Mouse (Mus musculus): Measurements from ENCODE around the gene Dgkq. TPM values are rescaled to one million over a fixed set of nuclear protein-coding genes. Genes with fewer than 3 reads are reported as not detected.

The Dgkq gene
- polyA plus RNA-seq, 2 experiments: 1.9 to 4.7 TPM

- no peak overlapping the region for H3K27ac ChIP-seq
- H3K4me3 ChIP-seq (ENCODE audit: insufficient read depth in 1 of 2, low read depth in 2 of 2, low read length in 2 of 2): no peak overlapping the region
- no peak for ATAC-seq (ENCODE audit: insufficient read depth)
- H3K9ac ChIP-seq (replicated peaks): no peak overlapping the region
- H3K27me3 ChIP-seq (ENCODE audit: control insufficient read depth, insufficient read depth, low read length): no peaks in the 10 kb centered on the region
- H3K9me3 ChIP-seq (ENCODE audit: control insufficient read depth, low read length): no peaks in the 10 kb centered on the region
- peaks cover 0 to 26% of the 10 kb centered on the region in 2 experiments; a peak in 3 of 4 replicates for H3K4me1 ChIP-seq (replicated peaks; ENCODE audit: control insufficient read depth in 2 of 2, insufficient read depth in 2 of 2, low read length in 1 of 2)
- H3K4me2 ChIP-seq (ENCODE audit: low read depth): no peak overlapping the region
- TF ChIP-seq EP300 (IDR thresholded peaks at IDR 0.05; ENCODE audit: low read depth) (no peak), CTCF (IDR thresholded peaks at IDR 0.05; ENCODE audit: low read depth) (no peak)
- H3K36me3 ChIP-seq (replicated peaks; ENCODE audit: control insufficient read depth, insufficient read depth, low read depth): no peaks in the 10 kb centered on the region
- 86% methylated on average over 12 of the region's 12 CpGs for WGBS (ENCODE audit: insufficient replicate concordance)
- DNase-seq (ENCODE audit: low read depth in 3 of 3, low spot score in 3 of 3): no peak
Observed at GRCm38 (mm10) chr5:108695861-108696260, 26.4 kb upstream of the Dgkq start.

- no peak for TF ChIP-seq CTCF (IDR thresholded peaks at IDR 0.05; ENCODE audit: low read depth)
- Histone ChIP-seq H3K27me3 (ENCODE audit: control insufficient read depth, insufficient read depth, low read length) (no peaks in the 10 kb centered on the region), H3K9ac (replicated peaks) (peak overlapping the region; percentile 82), H3K4me3 (ENCODE audit: insufficient read depth in 1 of 2, low read depth in 2 of 2, low read length in 2 of 2) (peak overlapping the region; percentile 70 to 85), H3K4me2 (ENCODE audit: low read depth) (peak overlapping the region; percentile 88), H3K9me3 (ENCODE audit: control insufficient read depth, low read length) (no peaks in the 10 kb centered on the region), H3K36me3 (replicated peaks; ENCODE audit: control insufficient read depth, insufficient read depth, low read depth) (no peaks in the 10 kb centered on the region), H3K4me1 (replicated peaks; ENCODE audit: control insufficient read depth in 2 of 2, insufficient read depth in 2 of 2, low read length in 1 of 2) (peaks cover 0 to 21% of the 10 kb centered on the region in 2 experiments; a peak in 3 of 4 replicates), H3K27ac (peak overlapping the region; percentile 26; the same call in 1 of the 2 replicates)
- no peak for DNase-seq (ENCODE audit: low read depth in 3 of 3, low spot score in 3 of 3)
- peak; percentile 65 for ATAC-seq (ENCODE audit: insufficient read depth)
- under 1% methylated on average over 99 of the region's 99 CpGs for WGBS (ENCODE audit: insufficient replicate concordance)
Observed at GRCm38 (mm10) chr5:108694352-108695261, 25.1 kb upstream of the Dgkq start.

- WGBS (ENCODE audit: insufficient replicate concordance): 1% methylated on average over 36 of the region's 43 CpGs
- DNase-seq (ENCODE audit: low read depth in 3 of 3, low spot score in 3 of 3) (peak; percentile 85 to 88 (median 87)), ATAC-seq (ENCODE audit: insufficient read depth) (peak; percentile 93)
- Histone ChIP-seq H3K9me3 (ENCODE audit: control insufficient read depth, low read length) (no peaks in the 10 kb centered on the region), H3K36me3 (replicated peaks; ENCODE audit: control insufficient read depth, insufficient read depth, low read depth) (no peaks in the 10 kb centered on the region), H3K4me2 (ENCODE audit: low read depth) (peak overlapping the region; percentile 88), H3K9ac (replicated peaks) (peak overlapping the region; percentile 82), H3K4me3 (ENCODE audit: insufficient read depth in 1 of 2, low read depth in 2 of 2, low read length in 2 of 2) (peak overlapping the region; percentile 85 to 87), H3K27ac (no peak overlapping the region), H3K4me1 (replicated peaks; ENCODE audit: control insufficient read depth in 2 of 2, insufficient read depth in 2 of 2, low read length in 1 of 2) (peaks cover 0 to 21% of the 10 kb centered on the region in 2 experiments; a peak in 3 of 4 replicates), H3K27me3 (ENCODE audit: control insufficient read depth, insufficient read depth, low read length) (no peaks in the 10 kb centered on the region)
- TF ChIP-seq CTCF (IDR thresholded peaks at IDR 0.05; ENCODE audit: low read depth): no peak
- TF ChIP-seq EP300 (IDR thresholded peaks at IDR 0.05; ENCODE audit: low read depth): no peak
Observed at GRCm38 (mm10) chr5:108693872-108694288, 24.4 kb upstream of the Dgkq start.

DNA sequence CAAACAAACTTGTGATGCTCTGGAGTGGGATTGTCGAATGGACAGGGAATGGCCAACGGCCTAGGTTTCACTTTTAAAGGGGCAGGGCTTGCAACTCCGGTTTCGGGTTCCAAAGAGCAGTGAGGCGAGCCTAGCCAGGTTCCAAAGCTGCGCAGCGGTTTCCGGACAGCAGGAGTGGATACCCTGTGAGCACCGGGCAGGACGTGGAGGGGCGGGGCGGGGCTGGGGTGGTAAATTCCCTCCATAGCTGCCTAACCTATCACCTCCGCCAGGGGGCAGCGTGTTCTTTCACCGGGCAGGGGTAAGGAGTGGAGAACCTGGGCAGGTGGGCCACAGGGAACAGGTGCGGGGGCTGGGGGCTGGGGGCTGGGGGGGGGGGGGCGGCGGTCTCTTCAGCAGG, 22.8 kb upstream of the Dgkq start, which contains the start of gene Fgfrl1:
Gene Fgfrl1 (plus strand): TSS at position 112 of the 400 bp plus-strand sequence.
- ATAC-seq (ENCODE audit: insufficient read depth) (no peak), DNase-seq (ENCODE audit: low read depth in 3 of 3, low spot score in 3 of 3) (peak in 1 of 3 experiments; percentile 65)
- no peaks in the 10 kb centered on the region for H3K27me3 ChIP-seq (ENCODE audit: control insufficient read depth, insufficient read depth, low read length)
- peak within 1 kb of the TSS; percentile 43 for H3K9ac ChIP-seq (replicated peaks)
- TF ChIP-seq CTCF (IDR thresholded peaks at IDR 0.05; ENCODE audit: low read depth): peak; percentile 85
- no peak for TF ChIP-seq EP300 (IDR thresholded peaks at IDR 0.05; ENCODE audit: low read depth)
- 2% methylated on average over 16 of the region's 18 CpGs for WGBS (ENCODE audit: insufficient replicate concordance)
- peak within 1 kb of the TSS; percentile 88 for H3K4me2 ChIP-seq (ENCODE audit: low read depth)
- no peaks in the 10 kb centered on the region for H3K36me3 ChIP-seq (replicated peaks; ENCODE audit: control insufficient read depth, insufficient read depth, low read depth)
- peaks cover 0 to 21% of the 10 kb centered on the region in 2 experiments; a peak in 3 of 4 replicates for H3K4me1 ChIP-seq (replicated peaks; ENCODE audit: control insufficient read depth in 2 of 2, insufficient read depth in 2 of 2, low read length in 1 of 2)
- H3K9me3 ChIP-seq (ENCODE audit: control insufficient read depth, low read length): no peaks in the 10 kb centered on the region
- peak within 1 kb of the TSS; percentile 67 to 85 for H3K4me3 ChIP-seq (ENCODE audit: insufficient read depth in 1 of 2, low read depth in 2 of 2, low read length in 2 of 2)
- H3K27ac ChIP-seq: no peak within 1 kb of the TSS; the same call in 1 of the 2 replicates

GRCm38 (mm10) chr5:108691152-108691551, 21.7 kb upstream of the Dgkq start:
- TF ChIP-seq EP300 (IDR thresholded peaks at IDR 0.05; ENCODE audit: low read depth) (no peak), CTCF (IDR thresholded peaks at IDR 0.05; ENCODE audit: low read depth) (peak; percentile 54)
- 53% methylated on average over 4 of the region's 4 CpGs for WGBS (ENCODE audit: insufficient replicate concordance)
- DNase-seq (ENCODE audit: low read depth in 3 of 3, low spot score in 3 of 3) (no peak), ATAC-seq (ENCODE audit: insufficient read depth) (no peak)
- H3K36me3 ChIP-seq (replicated peaks; ENCODE audit: control insufficient read depth, insufficient read depth, low read depth): no peaks in the 10 kb centered on the region
- H3K4me1 ChIP-seq (replicated peaks; ENCODE audit: control insufficient read depth in 2 of 2, insufficient read depth in 2 of 2, low read length in 1 of 2): peaks cover 0 to 21% of the 10 kb centered on the region in 2 experiments; a peak in 3 of 4 replicates
- no peak overlapping the region for H3K27ac ChIP-seq
- H3K4me2 ChIP-seq (ENCODE audit: low read depth): no peak overlapping the region
- H3K4me3 ChIP-seq (ENCODE audit: insufficient read depth in 1 of 2, low read depth in 2 of 2, low read length in 2 of 2): no peak overlapping the region
- no peaks in the 10 kb centered on the region for H3K9me3 ChIP-seq (ENCODE audit: control insufficient read depth, low read length)
- no peaks in the 10 kb centered on the region for H3K27me3 ChIP-seq (ENCODE audit: control insufficient read depth, insufficient read depth, low read length)
- no peak overlapping the region for H3K9ac ChIP-seq (replicated peaks)
